Mouse (Mus musculus) forebrain, postnatal 0 days (tissue): ENCODE results near the gene Izumo1. TPM values are rescaled to one million over a fixed set of nuclear protein-coding genes. Genes with fewer than 3 reads are reported as not detected.
"Not testable (repeated sequence)": the region's sequence is repeated elsewhere in the genome, so short reads cannot be mapped to it uniquely, and the experiment has no call there.

Source experiments
- ATAC-seq: fragments of 200-750 bp; cut with Nextera tagmentation; 2 replicates; pipeline ENCODE4 v1.8.0; 2017; ENCODE audit warnings: mild to moderate bottlenecking, moderate library complexity
- DNase-seq: peaks from one replicate; pipeline ENCODE4 v3.0.0-alpha.2; 2015
- H3K27ac ChIP-seq: fragments of 300-500 bp; sonication (generic); 2 replicates; pipeline ENCODE4 v1.5.1; 2014; ENCODE audit warnings: low read depth, mild to moderate bottlenecking, antibody characterized with exemption, low read length, moderate library complexity, mixed read lengths
- H3K27me3 ChIP-seq: fragments of 300-500 bp; sonication (generic); 2 replicates; pipeline ENCODE4 v1.6.1; 2014; ENCODE audit warnings: mild to moderate bottlenecking, low read length, mixed read lengths; ENCODE audit not compliant: insufficient read depth
- H3K36me3 ChIP-seq: fragments of 300-500 bp; sonication (generic); 2 replicates; pipeline ENCODE4 v1.6.1; 2014; ENCODE audit warnings: mild to moderate bottlenecking, moderate library complexity; ENCODE audit not compliant: insufficient read depth
- H3K4me1 ChIP-seq: fragments of 300-500 bp; sonication (generic); 2 replicates; pipeline ENCODE4 v1.6.1; 2014; ENCODE audit warnings: antibody characterized with exemption; ENCODE audit not compliant: insufficient read depth
- H3K4me2 ChIP-seq: fragments of 300-500 bp; sonication (generic); 2 replicates; pipeline ENCODE4 v1.6.1; 2014; ENCODE audit warnings: low read depth, mild to moderate bottlenecking, moderate library complexity
- H3K4me3 ChIP-seq: fragments of 300-500 bp; sonication (generic); 2 replicates; pipeline ENCODE4 v1.5.1; 2014; ENCODE audit warnings: low read depth, low read length, mixed read lengths
- H3K9ac ChIP-seq: fragments of 300-500 bp; sonication (generic); 2 replicates; pipeline ENCODE4 v1.6.1; 2014; ENCODE audit warnings: mild to moderate bottlenecking
- H3K9me3 ChIP-seq: fragments of 300-500 bp; sonication (generic); 2 replicates; pipeline ENCODE4 v1.6.1; 2016; ENCODE audit warnings: low read length
- CTCF ChIP-seq: sonication (generic); IDR thresholded peaks from 2 replicates; pipeline ENCODE4 v1.5.1; 2016; ENCODE audit warnings: antibody characterized with exemption, control low read depth, low read depth
- whole genome bisulfite sequencing: fragments of 180-500 bp; shearing (Covaris S2); extraction: QIAGEN DNeasy Blood & Tissue Kit; methylation state at CpG from one replicate; pipeline ENCODE4 v1.1.7; 2014; 5-methylcytosine and 5-hydroxymethylcytosine counted together
- polyA plus RNA-seq: library from polyadenylated mRNA; unstranded; fragments of >200 nt; fragmentation: Nextera tagmentation; extraction: Ambion mirVana; gene quantifications from 2 replicates; pipeline ENCODE4 v1.2.1, GENCODE M21; 2015
- total RNA-seq: library from RNA; depleted of rRNA; stranded (reverse); fragments of >200 nt; gene quantifications from 2 replicates; pipeline ENCODE4 v1.2.3, GENCODE M21; 2014

The Izumo1 gene
- total and polyA plus RNA-seq, 2 experiments from 2014 or later = 0.14 TPM; not detected in 1

DNA sequence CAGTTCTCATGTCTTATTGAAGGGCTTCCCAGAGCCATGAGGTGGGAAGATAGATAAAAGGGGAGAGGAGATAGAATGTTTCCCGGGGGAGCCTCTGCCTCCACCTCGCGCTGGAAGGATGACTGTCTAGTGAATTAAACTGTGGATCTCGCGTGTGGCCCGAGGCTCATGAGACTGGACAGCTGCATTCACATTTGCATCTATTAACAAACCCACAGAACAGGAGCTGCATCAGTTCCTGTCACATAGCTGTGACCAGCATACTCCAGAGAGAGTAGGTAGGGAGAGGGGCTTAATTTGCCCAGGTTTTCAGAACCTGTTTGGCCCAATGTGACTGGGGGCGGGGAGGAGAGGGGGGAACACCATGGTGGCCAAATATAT lies 24.0 kb downstream of the Izumo1 start:
- no peaks in the 10 kb centered on the region for H3K27me3 ChIP-seq
- no peak for DNase-seq
- ATAC-seq = no peak
- H3K4me1 ChIP-seq = peaks cover 15% of the 10 kb centered on the region; the same call in 1 of the 2 replicates
- H3K9me3 ChIP-seq = no peaks in the 10 kb centered on the region
- H3K36me3 ChIP-seq = no peaks in the 10 kb centered on the region
- WGBS = 86% methylated on average over 7 of the region's 7 CpGs
- no peak for TF ChIP-seq CTCF
- H3K4me3 ChIP-seq = no peak overlapping the region
- no peak overlapping the region for H3K9ac ChIP-seq
- H3K4me2 ChIP-seq = no peak overlapping the region
- no peak overlapping the region for H3K27ac ChIP-seq

DNA sequence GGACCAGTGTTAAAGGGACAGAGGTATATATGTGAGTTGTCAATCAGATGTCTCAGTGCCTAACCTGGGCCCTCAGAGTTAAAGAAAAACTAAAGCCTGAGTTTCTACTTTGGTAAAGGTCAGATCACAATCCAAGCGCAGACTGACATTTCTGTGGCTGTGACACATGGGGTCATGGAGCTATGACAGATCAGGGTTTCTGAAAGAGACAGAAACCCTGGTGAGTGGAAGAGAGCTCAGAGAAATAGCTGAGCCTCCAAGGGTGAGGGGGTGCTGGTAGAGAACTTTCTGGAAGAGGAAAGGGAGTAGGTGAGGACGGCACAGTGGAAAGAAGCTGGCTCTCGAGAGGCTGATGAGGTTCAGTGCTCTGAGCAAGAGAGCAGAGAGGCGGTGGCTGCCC lies 25.1 kb downstream of the Izumo1 start:
- ATAC-seq (no peak), DNase-seq (no peak)
- Histone ChIP-seq H3K4me2 (no peak overlapping the region), H3K4me1 (peaks cover 15% of the 10 kb centered on the region; the same call in 1 of the 2 replicates), H3K9me3 (no peaks in the 10 kb centered on the region), H3K27me3 (no peaks in the 10 kb centered on the region), H3K36me3 (no peaks in the 10 kb centered on the region), H3K27ac (no peak overlapping the region), H3K4me3 (no peak overlapping the region), H3K9ac (no peak overlapping the region)
- TF ChIP-seq CTCF = no peak
- WGBS = 75% methylated on average over 4 of the region's 4 CpGs

- Histone ChIP-seq H3K4me1 (0 out of 2 replicates have a peak, but pooled peaks cover 5% of the 10 kb centered on the region), H3K4me2 (no peak overlapping the region), H3K9ac (no peak overlapping the region), H3K4me3 (no peak overlapping the region), H3K27me3 (peaks cover 4% of the 10 kb centered on the region; the same call in 1 of the 2 replicates), H3K27ac (no peak overlapping the region), H3K36me3 (no peaks in the 10 kb centered on the region), H3K9me3 (no peaks in the 10 kb centered on the region)
- ATAC-seq (no peak), DNase-seq (no peak)
- WGBS = 78% methylated on average over 8 of the region's 8 CpGs
- no peak for TF ChIP-seq CTCF
Observed at GRCm38 (mm10) chr7:45649351-45649750, 27.7 kb downstream of the Izumo1 start.

DNA sequence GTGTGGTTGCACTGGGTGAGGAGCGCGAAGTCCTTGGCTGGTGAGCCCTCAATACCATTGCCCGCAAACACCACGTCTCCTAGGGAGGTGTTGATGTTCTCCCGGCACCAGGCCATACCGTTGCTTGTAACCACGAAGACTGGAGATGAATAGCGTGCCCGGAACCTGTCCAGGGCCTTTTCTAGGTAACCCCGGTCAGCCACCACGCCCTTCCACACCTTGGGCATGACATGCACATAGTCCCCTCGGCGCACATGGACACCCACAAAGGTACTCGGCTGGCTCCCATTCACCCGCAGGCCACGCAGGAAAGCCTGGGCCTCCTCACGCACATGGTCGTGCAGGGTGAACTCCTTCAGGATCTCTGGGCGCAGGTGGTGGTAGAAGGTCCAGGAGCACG lies 28.9 kb downstream of the Izumo1 start:
- 95% methylated on average over 19 of the region's 20 CpGs for WGBS
- not testable (repeated sequence) for H3K36me3 ChIP-seq, H3K27ac ChIP-seq

GRCm38 (mm10) chr7:45654424-45655047 lies 32.9 kb downstream of the Izumo1 start:
- peaks cover 4% of the 10 kb centered on the region; the same call in 1 of the 2 replicates for H3K27me3 ChIP-seq
- H3K4me1 ChIP-seq = no peaks in the 10 kb centered on the region
- no peaks in the 10 kb centered on the region for H3K9me3 ChIP-seq
- H3K36me3 ChIP-seq = no peaks in the 10 kb centered on the region
- ATAC-seq (peak; percentile 81), DNase-seq (peak; percentile 46)
- no peak for TF ChIP-seq CTCF
- H3K27ac ChIP-seq = 0 out of 2 replicates have a peak overlapping the region, but pooled peaks have one; percentile 6
- peak overlapping the region; percentile 16; the same call in 1 of the 2 replicates for H3K4me2 ChIP-seq
- H3K9ac ChIP-seq = no peak overlapping the region
- no peak overlapping the region for H3K4me3 ChIP-seq
- WGBS = 31% methylated on average over 17 of the region's 17 CpGs

More for the DNA sequence above, 28.9 kb downstream of the Izumo1 start:
- not testable (repeated sequence) for H3K9ac ChIP-seq, H3K27me3 ChIP-seq, H3K4me3 ChIP-seq, ATAC-seq, H3K9me3 ChIP-seq, DNase-seq, H3K4me2 ChIP-seq, H3K4me1 ChIP-seq

- Histone ChIP-seq H3K4me1 (no peaks in the 10 kb centered on the region), H3K4me3 (no peak overlapping the region), H3K27me3 (no peaks in the 10 kb centered on the region), H3K4me2 (no peak overlapping the region), H3K27ac (no peak overlapping the region), H3K36me3 (no peaks in the 10 kb centered on the region), H3K9ac (no peak overlapping the region), H3K9me3 (no peaks in the 10 kb centered on the region)
- TF ChIP-seq CTCF = no peak
- WGBS = 78% methylated on average over 11 of the region's 11 CpGs
- DNase-seq (no peak), ATAC-seq (no peak)
Observed at GRCm38 (mm10) chr7:45660746-45661478, 39.3 kb downstream of the Izumo1 start.

DNA sequence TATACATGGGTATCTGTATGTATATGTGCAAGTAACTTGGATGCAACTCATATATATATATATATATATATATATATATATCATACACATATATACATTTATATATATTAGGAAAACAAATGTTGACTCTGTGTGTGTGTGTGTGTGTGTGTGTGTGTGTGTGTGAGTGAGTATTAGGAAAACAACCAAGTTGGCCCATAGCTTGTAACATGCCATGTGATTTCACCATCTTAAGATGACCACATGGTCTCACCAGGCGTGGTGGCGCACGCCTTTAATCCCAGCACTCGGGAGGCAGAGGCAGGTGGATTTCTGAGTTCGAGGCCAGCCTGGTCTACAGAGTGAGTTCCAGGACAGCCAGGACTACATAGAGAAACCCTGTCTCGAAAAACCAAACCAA lies 40.1 kb downstream of the Izumo1 start:
- WGBS = 86% methylated on average over 6 of the region's 6 CpGs
- not testable (repeated sequence) for H3K4me2 ChIP-seq, ATAC-seq

More for the DNA sequence above, 40.1 kb downstream of the Izumo1 start:
- not testable (repeated sequence) for H3K4me1 ChIP-seq, H3K9me3 ChIP-seq, H3K9ac ChIP-seq, H3K36me3 ChIP-seq, DNase-seq, H3K4me3 ChIP-seq, H3K27ac ChIP-seq, H3K27me3 ChIP-seq
